Mouse (Mus musculus): ENCODE measurements around the gene Borcs8. TPM values are rescaled to one million over a fixed set of nuclear protein-coding genes. Genes with fewer than 3 reads are reported as not detected.
A peak's percentile ranks its signal among the peaks of the same experiment; 100 is the strongest.

The Borcs8 gene
- polyA plus RNA-seq, 1 experiment from 2014 or later: 31.5 TPM

DNA sequence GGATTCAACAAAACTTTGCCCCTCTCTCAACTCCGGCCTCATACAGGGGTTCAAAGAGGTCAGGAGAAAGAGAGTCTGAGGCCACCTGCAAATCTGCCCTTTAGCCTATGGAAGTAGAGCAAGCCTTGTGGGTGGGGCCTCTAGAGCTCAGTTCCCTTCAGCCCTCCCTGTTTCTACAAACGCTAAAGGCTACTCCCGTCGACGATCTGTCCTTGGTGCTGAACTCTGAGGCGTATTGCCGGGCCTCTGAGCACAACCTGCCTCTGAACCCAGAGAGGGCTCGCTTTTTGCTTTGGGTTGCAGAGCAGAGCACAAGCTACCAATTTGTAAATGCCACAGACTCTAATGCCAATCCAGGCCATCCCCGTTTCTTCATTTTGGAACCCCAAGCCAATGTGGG, 21.7 kb upstream of the Borcs8 start:
- Histone ChIP-seq H3K4me3 (no peak overlapping the region), H3K27me3 (peaks cover 97% of the 10 kb centered on the region), H3K36me3 (no peaks in the 10 kb centered on the region), H3K9ac (no peak overlapping the region), H3K4me1 (replicated peaks) (peaks cover 5% of the 10 kb centered on the region; the same call in 1 of the 2 replicates), H3K9me3 (replicated peaks) (no peaks in the 10 kb centered on the region), H3K4me2 (no peak overlapping the region), H3K27ac (no peak overlapping the region)
- ATAC-seq (replicated peaks; ENCODE audit: insufficient number of reproducible peaks, insufficient read depth, low FRiP score, low read depth): no peak
- WGBS: 6% methylated on average over 9 of the region's 9 CpGs

DNA sequence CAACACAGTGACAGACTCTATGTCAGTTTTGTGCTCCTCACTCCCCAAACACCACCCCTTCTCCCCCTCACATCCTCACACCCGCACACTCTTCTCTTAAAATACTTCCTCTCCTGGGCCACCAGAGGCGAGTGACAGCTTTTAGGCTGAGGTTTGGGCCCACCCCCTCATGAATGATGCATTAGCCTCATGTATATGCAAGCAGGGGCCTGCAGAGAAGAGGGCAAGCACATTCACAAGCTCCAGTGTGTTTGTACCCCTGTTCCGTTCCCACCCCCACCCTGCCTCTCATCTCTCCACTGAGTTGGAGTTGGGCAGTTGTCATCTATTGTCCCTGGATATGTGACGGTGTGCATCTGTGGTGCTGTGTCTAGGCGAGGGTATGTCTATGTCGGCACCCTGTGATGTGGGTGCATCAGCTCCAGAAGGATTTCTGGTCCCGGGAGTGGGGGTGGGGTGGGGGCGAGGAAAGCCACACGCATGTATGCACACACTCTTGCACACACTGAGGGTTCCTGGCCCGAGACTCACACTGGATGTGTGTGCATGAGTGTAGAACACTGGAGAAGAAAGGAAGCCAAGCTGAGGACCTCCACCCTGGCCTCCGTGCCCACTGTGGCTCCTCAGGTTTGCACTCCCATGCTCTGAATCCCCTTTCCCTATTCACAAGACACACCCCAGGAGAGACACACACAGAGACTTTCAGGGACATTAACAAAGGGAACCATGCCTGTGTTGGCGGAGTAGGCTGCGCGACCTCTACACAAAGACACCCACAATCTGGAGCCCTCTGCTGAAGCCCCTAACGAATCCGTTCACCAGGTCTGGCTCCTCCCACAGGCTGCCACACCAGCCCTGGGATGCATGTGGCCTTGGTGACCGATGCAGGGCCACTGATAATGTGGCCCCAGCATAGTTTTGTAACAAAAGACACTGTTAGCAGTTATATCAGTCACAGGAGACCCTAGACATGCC, 20.3 kb upstream of the Borcs8 start:
- Histone ChIP-seq H3K9ac (no peak overlapping the region), H3K4me2 (no peak overlapping the region), H3K36me3 (no peaks in the 10 kb centered on the region), H3K27ac (no peak overlapping the region), H3K27me3 (peaks cover 87% of the 10 kb centered on the region), H3K4me1 (replicated peaks) (peaks cover 5% of the 10 kb centered on the region; the same call in 1 of the 2 replicates), H3K9me3 (replicated peaks) (no peaks in the 10 kb centered on the region), H3K4me3 (no peak overlapping the region)
- 18% methylated on average over 17 of the region's 17 CpGs for WGBS
- no peak for ATAC-seq (replicated peaks; ENCODE audit: insufficient number of reproducible peaks, insufficient read depth, low FRiP score, low read depth)

DNA sequence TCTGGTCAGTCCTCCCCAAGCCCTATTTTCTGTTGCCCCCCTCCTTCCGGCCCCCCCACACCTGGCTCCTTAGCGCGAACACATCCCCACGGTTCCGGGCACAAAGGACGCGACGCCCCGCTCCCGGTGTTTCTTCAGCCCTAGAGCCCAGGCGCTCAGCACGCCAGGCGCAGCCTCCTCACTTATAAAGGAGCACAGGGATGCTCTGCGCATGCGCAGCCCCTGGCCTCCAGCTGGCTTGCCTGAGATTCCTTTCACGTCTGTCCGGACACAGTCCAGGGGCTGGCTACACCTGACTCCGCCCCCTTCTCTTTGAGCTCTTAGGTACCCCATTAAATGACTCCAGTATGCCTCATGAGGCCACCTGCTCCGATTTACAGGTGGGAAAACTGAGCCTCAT, 18.6 kb upstream of the Borcs8 start, which contains the start of gene Ncan:
Gene Ncan (minus strand): TSS at position 207 of the 400 bp plus-strand sequence.
- Histone ChIP-seq H3K4me1 (replicated peaks) (peaks cover 5% of the 10 kb centered on the region; the same call in 1 of the 2 replicates), H3K4me2 (0 out of 2 replicates have a peak within 1 kb of the TSS, but pooled peaks have one; percentile 20), H3K27me3 (peaks cover 75% of the 10 kb centered on the region), H3K9ac (no peak within 1 kb of the TSS), H3K9me3 (replicated peaks) (no peaks in the 10 kb centered on the region), H3K4me3 (no peak within 1 kb of the TSS), H3K27ac (no peak within 1 kb of the TSS), H3K36me3 (no peaks in the 10 kb centered on the region)
- WGBS: 3% methylated on average over 19 of the region's 19 CpGs
- ATAC-seq (replicated peaks; ENCODE audit: insufficient number of reproducible peaks, insufficient read depth, low FRiP score, low read depth): no peak

DNA sequence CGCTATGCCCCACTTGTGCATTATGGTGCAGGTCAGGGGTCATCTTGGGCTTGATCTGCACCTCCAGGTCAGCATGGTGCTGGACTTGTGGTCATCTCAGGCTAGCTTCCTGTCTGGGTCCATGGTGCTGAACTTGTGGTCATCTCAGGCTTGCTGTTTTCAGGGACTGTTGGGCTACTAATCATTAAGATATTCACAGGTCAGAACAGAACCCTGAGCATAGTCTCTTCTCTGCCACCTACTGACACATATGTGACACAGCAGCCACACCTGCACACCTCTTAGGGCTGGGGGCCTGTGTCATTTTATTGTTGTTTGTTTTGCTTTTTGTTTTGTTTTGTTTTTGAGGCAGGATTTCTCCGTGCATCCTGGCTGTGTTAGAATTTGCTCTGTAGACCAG, 16.4 kb upstream of the Borcs8 start:
- no peak for ATAC-seq (replicated peaks; ENCODE audit: insufficient number of reproducible peaks, insufficient read depth, low FRiP score, low read depth)
- 53% methylated on average over 2 of the region's 2 CpGs for WGBS

DNA sequence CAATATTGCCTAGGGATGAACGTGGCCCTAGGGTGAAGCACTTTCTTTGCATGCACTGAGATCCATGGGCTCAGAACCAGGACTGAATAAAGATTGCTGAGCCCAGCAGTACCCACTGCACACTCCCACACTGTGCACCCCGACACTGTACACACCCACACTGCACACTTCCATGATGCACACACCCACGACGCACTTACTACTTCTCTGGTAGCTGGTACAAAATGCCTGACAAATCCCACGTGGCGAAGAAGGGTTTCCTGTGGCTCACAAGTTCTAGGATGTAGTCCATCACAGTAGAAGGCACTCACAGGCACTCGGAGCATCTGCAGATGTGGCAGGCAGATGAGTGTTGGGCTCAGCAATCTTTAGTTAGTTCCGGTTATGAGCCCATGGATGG, 14.3 kb upstream of the Borcs8 start:
- Histone ChIP-seq H3K27ac (no peak overlapping the region), H3K27me3 (peaks cover 32% of the 10 kb centered on the region), H3K9me3 (replicated peaks) (no peaks in the 10 kb centered on the region), H3K4me2 (no peak overlapping the region), H3K4me3 (no peak overlapping the region), H3K9ac (no peak overlapping the region), H3K4me1 (replicated peaks) (peaks cover 24% of the 10 kb centered on the region), H3K36me3 (no peaks in the 10 kb centered on the region)
- WGBS: 61% methylated on average over 8 of the region's 8 CpGs
- no peak for ATAC-seq (replicated peaks; ENCODE audit: insufficient number of reproducible peaks, insufficient read depth, low FRiP score, low read depth)

More for the DNA sequence above, 16.4 kb upstream of the Borcs8 start:
- Histone ChIP-seq H3K9ac (no peak overlapping the region), H3K4me3 (no peak overlapping the region), H3K4me2 (no peak overlapping the region), H3K9me3 (replicated peaks) (no peaks in the 10 kb centered on the region), H3K4me1 (replicated peaks) (peaks cover 5% of the 10 kb centered on the region; the same call in 1 of the 2 replicates), H3K27me3 (peaks cover 53% of the 10 kb centered on the region), H3K36me3 (no peaks in the 10 kb centered on the region), H3K27ac (no peak overlapping the region)

DNA sequence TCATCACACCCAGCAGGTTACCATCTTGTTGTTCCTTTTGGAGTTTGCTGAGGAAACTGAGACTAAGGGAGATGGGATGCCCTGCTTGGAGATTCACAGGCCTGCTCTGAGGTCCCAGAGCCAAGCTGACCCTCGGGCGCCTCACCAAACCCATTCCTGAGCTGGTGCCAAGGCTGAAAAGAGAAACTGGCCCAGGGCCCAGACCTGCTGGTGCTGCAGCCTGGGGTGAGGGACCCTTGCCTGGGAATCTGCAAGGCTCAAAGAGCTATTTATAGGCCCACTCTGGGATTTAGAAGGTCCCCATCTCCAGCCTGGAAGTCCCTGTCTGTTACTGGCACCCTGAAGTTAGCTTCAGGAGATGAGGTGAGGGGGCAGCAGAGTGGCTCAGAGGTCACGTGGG, 10.9 kb upstream of the Borcs8 start:
- ATAC-seq (replicated peaks; ENCODE audit: insufficient number of reproducible peaks, insufficient read depth, low FRiP score, low read depth): peak; percentile 64
- peak overlapping the region; percentile 7; the same call in 1 of the 2 replicates for H3K4me2 ChIP-seq

DNA sequence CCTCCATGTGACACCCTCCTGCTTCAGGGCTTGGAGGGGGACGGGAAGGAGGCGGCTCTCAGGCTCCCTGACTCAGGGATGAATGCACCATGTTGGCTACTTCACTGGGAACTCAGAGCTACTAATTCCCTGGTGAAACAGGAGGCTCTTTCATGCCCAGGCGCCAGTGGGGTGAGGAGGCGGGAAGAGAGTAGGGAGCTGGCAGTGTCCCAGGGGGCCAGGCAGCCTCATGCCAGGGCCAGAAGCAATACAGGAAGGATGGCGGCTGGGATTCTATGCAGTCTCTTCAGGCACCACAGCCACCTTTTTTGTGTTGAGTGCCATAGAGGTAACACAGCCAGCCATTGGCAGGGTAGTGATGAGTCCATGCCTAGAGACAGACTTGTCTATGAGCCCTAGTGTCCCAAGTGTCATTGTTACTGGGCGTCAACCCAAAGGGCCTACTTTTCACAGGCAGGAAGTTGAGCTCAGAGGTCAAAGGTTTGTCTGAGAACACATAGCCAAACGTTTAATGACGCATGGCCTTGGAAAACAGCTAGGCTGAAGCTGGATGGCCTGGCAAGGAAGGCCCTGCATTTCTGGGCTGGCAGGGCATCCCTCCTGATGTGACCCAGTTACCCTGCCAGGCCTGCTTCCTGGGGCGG, 9.9 kb upstream of the Borcs8 start:
- H3K27ac ChIP-seq: peak overlapping the region; percentile 83
- WGBS: 57% methylated on average over 9 of the region's 9 CpGs
- peaks cover 45% of the 10 kb centered on the region for H3K4me1 ChIP-seq (replicated peaks)
- H3K9me3 ChIP-seq (replicated peaks): no peaks in the 10 kb centered on the region
- H3K4me3 ChIP-seq: no peak overlapping the region
- ATAC-seq (replicated peaks; ENCODE audit: insufficient number of reproducible peaks, insufficient read depth, low FRiP score, low read depth): no peak
- peaks cover 16% of the 10 kb centered on the region; the same call in 1 of the 2 replicates for H3K36me3 ChIP-seq
- no peak overlapping the region for H3K9ac ChIP-seq
- H3K27me3 ChIP-seq: no peaks in the 10 kb centered on the region
- no peak overlapping the region for H3K4me2 ChIP-seq

More for the DNA sequence above, 10.9 kb upstream of the Borcs8 start:
- WGBS: 45% methylated on average over 3 of the region's 3 CpGs
- no peak overlapping the region for H3K9ac ChIP-seq
- peak overlapping the region; percentile 83 for H3K27ac ChIP-seq
- peaks cover 7% of the 10 kb centered on the region; the same call in 1 of the 2 replicates for H3K36me3 ChIP-seq
- H3K4me1 ChIP-seq (replicated peaks): peaks cover 39% of the 10 kb centered on the region
- peaks cover 6% of the 10 kb centered on the region; the same call in 1 of the 2 replicates for H3K27me3 ChIP-seq
- H3K4me3 ChIP-seq: no peak overlapping the region
- no peaks in the 10 kb centered on the region for H3K9me3 ChIP-seq (replicated peaks)

DNA sequence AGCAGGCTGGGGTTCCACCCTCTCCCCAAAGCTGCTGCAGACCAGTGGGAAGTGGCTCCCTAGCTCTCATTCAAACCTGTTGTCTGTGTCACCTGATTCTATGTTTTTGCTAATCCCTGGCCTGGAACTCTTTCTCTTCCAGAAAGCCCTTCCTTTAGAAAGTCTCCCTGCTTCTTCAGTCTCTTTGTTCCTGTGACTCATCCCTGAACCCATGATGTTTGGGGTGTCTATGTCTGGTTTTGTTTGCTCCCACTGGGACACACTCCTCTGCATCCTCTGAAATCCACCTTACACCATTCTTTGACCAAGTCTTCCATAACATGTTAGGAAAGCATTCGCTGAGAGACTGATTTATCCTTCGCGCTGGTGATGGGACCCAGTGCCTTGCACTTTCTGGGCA, 9.2 kb upstream of the Borcs8 start:
- 82% methylated on average over 3 of the region's 3 CpGs for WGBS
- Histone ChIP-seq H3K9me3 (replicated peaks) (no peaks in the 10 kb centered on the region), H3K4me2 (no peak overlapping the region), H3K27ac (peak overlapping the region; percentile 83), H3K36me3 (peaks cover 22% of the 10 kb centered on the region; the same call in 1 of the 2 replicates), H3K4me1 (replicated peaks) (peaks cover 51% of the 10 kb centered on the region), H3K27me3 (no peaks in the 10 kb centered on the region), H3K9ac (no peak overlapping the region), H3K4me3 (no peak overlapping the region)
- ATAC-seq (replicated peaks; ENCODE audit: insufficient number of reproducible peaks, insufficient read depth, low FRiP score, low read depth): no peak

DNA sequence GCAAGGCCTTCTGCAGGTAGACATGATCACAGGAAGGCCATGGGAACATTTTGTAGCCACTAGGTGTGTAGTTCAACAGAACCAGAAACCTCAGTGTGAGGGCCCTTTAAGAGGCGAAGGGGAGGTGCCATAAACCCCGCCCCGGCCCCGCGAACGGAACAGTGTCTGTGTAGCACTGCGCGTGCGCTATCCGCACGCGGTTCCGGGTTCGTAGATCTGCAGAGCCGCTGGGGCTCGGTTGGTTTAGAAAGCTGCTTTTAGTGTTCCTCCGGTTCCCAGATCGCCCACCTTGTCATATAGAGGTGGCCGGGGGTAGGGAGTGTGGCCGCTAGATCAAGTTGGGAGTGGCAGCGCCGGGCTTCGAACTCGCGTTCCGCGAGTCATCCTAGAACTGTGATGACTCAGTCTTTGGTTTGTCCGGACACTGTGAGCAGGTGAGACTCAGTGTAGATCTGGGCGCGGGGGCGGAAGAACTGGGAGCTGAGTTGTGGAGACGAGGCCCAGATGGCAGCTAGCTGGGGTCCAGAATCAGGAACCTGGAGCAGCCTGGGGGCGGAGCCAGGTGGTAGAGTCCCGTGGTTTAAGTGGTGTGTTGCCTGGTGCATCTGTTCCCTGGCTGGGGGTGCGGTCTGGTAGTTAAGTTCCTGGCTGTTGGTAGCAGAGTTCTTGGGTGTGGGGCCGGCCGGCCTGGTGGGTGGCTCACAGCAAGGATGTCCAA, 8.0 kb upstream of the Borcs8 start, which contains the start of gene Nr2c2ap:
Gene Nr2c2ap (plus strand): TSS at position 168 of the 718 bp plus-strand sequence.
- WGBS: 1% methylated on average over 37 of the region's 37 CpGs
- H3K27me3 ChIP-seq: no peaks in the 10 kb centered on the region
- peak within 1 kb of the TSS; percentile 75 for H3K4me3 ChIP-seq
- no peaks in the 10 kb centered on the region for H3K9me3 ChIP-seq (replicated peaks)
- peak within 1 kb of the TSS; percentile 83 for H3K27ac ChIP-seq
- H3K36me3 ChIP-seq: peaks cover 34% of the 10 kb centered on the region; the same call in 1 of the 2 replicates
- H3K4me1 ChIP-seq (replicated peaks): peaks cover 57% of the 10 kb centered on the region
- peak; percentile 75 for ATAC-seq (replicated peaks; ENCODE audit: insufficient number of reproducible peaks, insufficient read depth, low FRiP score, low read depth)
- H3K9ac ChIP-seq: peak within 1 kb of the TSS; percentile 69
- H3K4me2 ChIP-seq: peak within 1 kb of the TSS; percentile 85

DNA sequence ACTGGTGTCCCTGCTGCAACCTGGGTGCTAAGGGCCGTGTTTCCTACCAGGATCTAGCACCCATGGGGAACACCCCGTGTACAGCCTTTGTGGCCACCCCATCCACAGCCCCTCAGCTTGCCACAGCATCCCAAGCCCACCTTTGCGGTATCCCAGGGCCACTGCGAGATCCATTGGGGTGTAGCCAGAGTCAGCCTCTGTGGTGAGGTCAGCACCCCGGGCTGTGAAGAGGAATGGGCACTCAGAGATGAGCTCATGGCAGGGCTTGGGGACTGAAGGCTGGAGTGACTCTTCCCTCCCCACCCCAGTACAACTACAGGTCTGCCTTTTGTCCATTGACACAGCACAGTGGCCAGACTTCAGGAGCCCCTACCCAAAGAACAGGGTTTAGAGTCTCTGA, 5.2 kb upstream of the Borcs8 start:
- Histone ChIP-seq H3K4me2 (no peak overlapping the region), H3K9me3 (replicated peaks) (no peaks in the 10 kb centered on the region), H3K9ac (no peak overlapping the region), H3K27ac (0 out of 2 replicates have a peak overlapping the region, but pooled peaks have one; percentile 7), H3K27me3 (no peaks in the 10 kb centered on the region), H3K4me3 (no peak overlapping the region), H3K36me3 (peaks cover 39% of the 10 kb centered on the region; the same call in 1 of the 2 replicates), H3K4me1 (replicated peaks) (peaks cover 55% of the 10 kb centered on the region)
- no peak for ATAC-seq (replicated peaks; ENCODE audit: insufficient number of reproducible peaks, insufficient read depth, low FRiP score, low read depth)
- WGBS: 88% methylated on average over 5 of the region's 5 CpGs

Data from heart, embryonic 15.5 days (tissue).